Mouse (Mus musculus) embryonic fibroblast, embryonic 13.5 days (primary cell): ENCODE measurements at regions not wholly inside any gene's neighbourhood (a gene's known extent, or its start where the extent isn't known, plus 50 kb on each side); places are given as distances from the start of the nearest gene placed in this dataset.

Experiments used
- CTCF ChIP-seq: IDR thresholded peaks from 2 replicates; pipeline ENCODE4 v1.5.1; 2011; ENCODE audit warnings: mild to moderate bottlenecking, control low read depth, low read length, moderate library complexity, borderline replicate concordance; ENCODE audit not compliant: insufficient read depth
- POLR2A ChIP-seq: IDR thresholded peaks from 2 replicates; pipeline ENCODE4 v1.6.1; 2011; ENCODE audit warnings: low read depth, mild to moderate bottlenecking, control low read depth, low read length, moderate library complexity

- TF ChIP-seq CTCF (no peak), POLR2A (no peak)
Measured at GRCm38 (mm10) chr12:110183473-110183872, 95.4 kb upstream of the Dio3 start.
